Mouse (Mus musculus) hindbrain, embryonic 13.5 days (tissue): ENCODE measurements at regions not wholly inside any gene's neighbourhood (a gene's known extent, or its start where the extent isn't known, plus 50 kb on each side); places are given as distances from the start of the nearest gene placed in this dataset.
A peak's percentile ranks its signal among the peaks of the same experiment; 100 is the strongest.

Source experiments
- ATAC-seq: fragments of 200-750 bp; cut with Nextera tagmentation; 2 replicates; pipeline ENCODE4 v1.8.0; 2017; ENCODE audit warnings: moderate TSS enrichment; ENCODE audit not compliant: low FRiP score
- H3K27ac ChIP-seq: fragments of 300-500 bp; sonication (generic); 2 replicates; pipeline ENCODE4 v1.5.1; 2015; ENCODE audit warnings: inconsistent platforms, mild to moderate bottlenecking, moderate library complexity
- H3K27me3 ChIP-seq: fragments of 300-500 bp; sonication (generic); 2 replicates; pipeline ENCODE4 v1.6.1; 2015; ENCODE audit warnings: mild to moderate bottlenecking, inconsistent platforms
- H3K36me3 ChIP-seq: fragments of 300-500 bp; sonication (generic); 2 replicates; pipeline ENCODE4 v1.6.1; 2015; ENCODE audit warnings: mild to moderate bottlenecking, inconsistent platforms
- H3K4me1 ChIP-seq: fragments of 300-500 bp; sonication (generic); replicated peaks from 2 replicates; pipeline ENCODE4 v1.6.1; 2015; ENCODE audit warnings: inconsistent platforms
- H3K4me2 ChIP-seq: fragments of 300-500 bp; sonication (generic); 2 replicates; pipeline ENCODE4 v1.6.1; 2015; ENCODE audit warnings: inconsistent platforms, mild to moderate bottlenecking, moderate library complexity
- H3K4me3 ChIP-seq: fragments of 300-500 bp; sonication (generic); 2 replicates; pipeline ENCODE4 v1.5.1; 2015; ENCODE audit warnings: mild to moderate bottlenecking, inconsistent platforms
- H3K9ac ChIP-seq: fragments of 300-500 bp; sonication (generic); 2 replicates; pipeline ENCODE4 v1.6.1; 2015; ENCODE audit warnings: mild to moderate bottlenecking, inconsistent platforms
- H3K9me3 ChIP-seq: fragments of 300-500 bp; sonication (generic); 2 replicates; pipeline ENCODE4 v1.6.1; 2016; ENCODE audit warnings: inconsistent platforms
- WGBS: fragments of 180-500 bp; shearing (Covaris S2); methylation state at CpG from one replicate; pipeline ENCODE4 v1.1.7; 2015; 5-methylcytosine and 5-hydroxymethylcytosine counted together

DNA sequence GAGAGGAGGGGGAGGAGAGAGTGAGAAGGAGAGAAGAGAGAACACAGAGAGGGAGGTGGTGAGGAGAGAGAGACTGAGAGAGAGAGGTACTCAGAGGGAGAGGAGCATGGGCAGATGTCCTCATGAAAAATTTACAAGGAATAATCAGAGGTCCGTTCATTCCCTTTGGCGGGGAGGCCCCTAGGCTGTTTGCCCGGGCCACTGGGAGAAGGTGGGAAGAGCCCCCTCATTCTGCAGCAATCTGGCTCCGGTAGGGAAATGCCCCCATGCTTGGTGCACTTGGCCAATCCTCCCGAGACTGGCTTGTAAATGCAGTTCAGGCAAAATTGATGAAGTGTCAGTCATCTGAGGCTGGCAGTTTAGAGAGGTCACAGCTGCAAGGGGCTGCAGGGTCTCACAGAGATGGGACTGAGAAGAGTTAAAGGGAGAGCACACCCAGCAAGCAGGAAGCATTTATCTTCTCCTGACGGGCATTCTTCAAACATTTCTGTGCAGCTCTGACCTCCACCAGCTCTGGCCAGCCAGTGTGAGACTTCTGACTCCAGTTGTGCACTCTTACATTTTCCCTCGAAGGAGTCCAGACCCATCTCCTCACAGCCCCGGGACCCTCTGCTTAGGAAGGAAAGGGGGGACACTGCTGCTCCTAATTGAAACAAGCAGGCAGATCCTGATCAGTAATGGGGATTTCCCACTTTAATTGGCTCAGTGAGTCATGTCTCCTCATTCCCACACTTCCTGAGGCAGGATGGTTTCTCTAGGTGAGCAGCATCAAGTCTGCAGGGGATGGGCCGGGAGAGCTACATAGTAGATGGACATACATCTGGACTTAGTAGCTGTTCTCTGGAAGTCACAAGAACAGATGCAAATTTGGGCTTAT lies 65.5 kb downstream of the Cmpk2 start:
- no peaks in the 10 kb centered on the region for H3K27me3 ChIP-seq
- WGBS: 10% methylated on average over 9 of the region's 9 CpGs
- no peaks in the 10 kb centered on the region for H3K36me3 ChIP-seq
- peaks cover 28% of the 10 kb centered on the region for H3K4me1 ChIP-seq
- no peaks in the 10 kb centered on the region for H3K9me3 ChIP-seq
- H3K4me2 ChIP-seq: peak overlapping the region; percentile 41
- H3K27ac ChIP-seq: peak overlapping the region; percentile 94
- peak; percentile 59 for ATAC-seq
- peak overlapping the region; percentile 55 for H3K9ac ChIP-seq
- no peak overlapping the region for H3K4me3 ChIP-seq

DNA sequence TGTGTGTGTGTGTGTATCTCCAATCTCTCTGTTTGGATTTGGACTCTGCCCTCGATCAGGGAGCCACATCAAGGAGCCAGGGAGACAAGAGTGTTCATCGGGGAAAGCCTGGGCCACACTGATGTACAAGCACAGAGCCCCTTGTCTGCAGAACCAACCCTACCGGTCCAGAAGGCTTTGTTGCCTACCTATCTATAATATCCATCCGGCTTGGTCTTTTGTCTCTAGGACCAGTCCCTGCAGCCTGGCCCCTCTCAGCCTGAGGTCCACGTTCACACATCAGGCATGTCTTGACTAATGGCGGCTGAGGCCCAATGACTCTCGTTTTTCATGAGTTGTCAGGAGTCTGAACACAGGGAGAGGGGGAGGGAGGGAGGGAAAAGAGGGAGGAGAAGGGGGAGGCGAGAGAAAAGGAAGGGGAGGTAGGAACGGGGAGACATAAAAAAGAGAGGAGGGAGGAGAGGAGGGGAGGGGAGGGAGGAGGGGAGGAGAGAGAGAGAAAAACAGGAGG lies 64.7 kb downstream of the Cmpk2 start:
- H3K4me3 ChIP-seq: 0 out of 2 replicates have a peak overlapping the region, but pooled peaks have one; percentile 9
- 18% methylated on average over 9 of the region's 9 CpGs for WGBS
- peaks cover 28% of the 10 kb centered on the region for H3K4me1 ChIP-seq

DNA sequence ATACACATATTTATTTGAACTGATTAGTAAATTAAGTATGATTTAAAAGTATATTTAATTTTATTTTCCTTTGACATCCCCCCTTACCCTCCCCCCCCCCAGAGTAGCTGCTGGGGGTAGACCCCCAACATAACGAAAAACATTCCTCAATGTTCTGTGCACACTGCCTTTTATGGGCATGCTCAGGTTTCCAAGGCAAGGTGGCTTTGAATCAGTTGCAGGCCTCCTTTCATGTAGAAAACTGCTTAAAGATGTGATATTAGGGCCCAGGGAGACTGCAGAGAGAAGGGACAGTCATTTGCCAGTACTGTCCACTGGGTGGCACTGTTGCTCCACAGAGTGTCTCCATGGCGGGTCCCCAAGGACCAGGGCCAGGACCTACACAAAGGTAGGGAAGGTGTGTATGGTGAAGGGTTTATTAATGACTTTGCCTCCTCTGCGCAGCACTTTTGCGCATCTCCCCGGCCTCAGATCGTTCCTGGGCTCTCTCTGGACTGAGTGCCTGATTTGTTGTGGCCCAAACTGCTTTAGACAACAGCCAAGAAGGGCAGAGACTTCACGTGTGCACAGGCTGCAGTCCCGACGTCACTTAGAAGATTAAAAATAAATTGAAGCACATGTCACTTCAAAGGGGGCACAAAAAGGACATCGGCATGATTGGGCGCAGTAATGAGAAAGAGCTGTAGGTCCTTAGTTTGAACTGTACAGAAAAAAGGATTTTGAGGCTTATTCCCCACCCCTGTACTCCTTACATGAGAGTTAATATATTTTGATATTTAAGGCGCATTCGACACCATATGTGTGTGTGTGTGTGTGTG lies 64.0 kb downstream of the Cmpk2 start:
- Histone ChIP-seq H3K9ac (peak overlapping the region; percentile 46; the same call in 1 of the 2 replicates), H3K4me3 (peak overlapping the region; percentile 9), H3K9me3 (no peaks in the 10 kb centered on the region), H3K36me3 (no peaks in the 10 kb centered on the region), H3K27ac (peak overlapping the region; percentile 94), H3K4me2 (peak overlapping the region; percentile 41), H3K4me1 (peaks cover 28% of the 10 kb centered on the region), H3K27me3 (no peaks in the 10 kb centered on the region)
- whole genome bisulfite sequencing: 19% methylated on average over 13 of the region's 13 CpGs
- peak; percentile 87 for ATAC-seq

More for the DNA sequence above, 64.7 kb downstream of the Cmpk2 start:
- Histone ChIP-seq H3K36me3 (no peaks in the 10 kb centered on the region), H3K9ac (peak overlapping the region; percentile 46; the same call in 1 of the 2 replicates), H3K9me3 (no peaks in the 10 kb centered on the region), H3K27me3 (no peaks in the 10 kb centered on the region), H3K27ac (peak overlapping the region; percentile 94), H3K4me2 (peak overlapping the region; percentile 41)
- peak; percentile 70 for ATAC-seq

DNA sequence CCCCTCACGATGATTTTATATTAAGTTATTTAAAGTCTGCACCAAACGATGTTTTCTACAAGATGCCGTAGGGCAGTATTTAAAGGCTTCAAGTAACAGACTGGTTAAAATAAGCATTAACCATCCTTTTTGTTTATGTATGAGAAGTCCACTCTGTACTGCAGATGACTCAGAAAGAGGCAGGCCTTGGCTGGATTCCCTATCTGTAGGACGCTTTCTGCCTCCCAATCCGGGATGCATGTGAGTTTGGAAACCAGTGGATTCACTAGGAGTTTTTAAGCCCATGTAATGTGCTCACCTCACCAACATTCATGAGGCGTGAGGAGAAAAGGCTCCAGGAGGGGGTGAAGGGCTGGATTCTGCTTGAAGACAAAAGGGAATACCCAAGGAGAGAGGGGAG lies 63.1 kb downstream of the Cmpk2 start:
- H3K9ac ChIP-seq: peak overlapping the region; percentile 24; the same call in 1 of the 2 replicates
- no peak for ATAC-seq
- no peaks in the 10 kb centered on the region for H3K27me3 ChIP-seq
- no peaks in the 10 kb centered on the region for H3K9me3 ChIP-seq
- H3K4me2 ChIP-seq: no peak overlapping the region
- H3K36me3 ChIP-seq: no peaks in the 10 kb centered on the region
- WGBS: 87% methylated on average over 6 of the region's 6 CpGs
- no peak overlapping the region for H3K27ac ChIP-seq
- no peak overlapping the region for H3K4me3 ChIP-seq
- peaks cover 28% of the 10 kb centered on the region for H3K4me1 ChIP-seq
